Mouse (Mus musculus): ENCODE measurements at regions not wholly inside any gene's neighbourhood (a gene's known extent, or its start where the extent isn't known, plus 50 kb on each side); places are given as distances from the start of the nearest gene placed in this dataset.
A peak's percentile ranks its signal among the peaks of the same experiment; 100 is the strongest.

DNA sequence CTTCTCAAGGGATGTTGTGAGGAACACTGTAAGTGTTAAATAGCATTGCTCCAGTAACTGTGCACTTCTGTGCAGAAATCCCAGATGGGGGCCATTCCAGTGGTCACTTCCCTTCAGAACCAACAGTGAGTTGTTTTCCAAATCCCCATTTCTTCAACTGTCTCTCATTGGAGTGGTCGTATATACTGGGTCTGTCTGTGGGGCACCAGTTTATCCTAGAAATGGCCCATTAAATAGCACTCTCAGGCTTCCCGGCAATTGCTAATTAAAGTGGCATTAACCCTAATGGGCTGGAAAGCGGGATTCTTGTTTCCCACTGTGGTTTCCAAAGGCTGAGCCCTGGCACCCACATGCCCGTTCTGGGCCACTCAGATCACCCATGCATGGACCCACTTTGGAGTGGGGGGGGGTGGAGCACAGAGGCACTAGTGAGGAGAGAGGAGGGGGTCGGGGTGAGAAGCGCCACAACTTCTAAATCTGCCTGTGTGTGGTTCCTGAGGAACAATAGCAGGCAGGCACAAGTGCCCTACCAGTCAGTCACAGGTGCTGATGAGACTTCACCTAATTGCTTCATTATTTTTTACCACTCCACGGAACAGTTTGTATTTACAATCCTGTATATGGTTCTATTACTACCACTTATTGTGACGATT, 78.1 kb downstream of the Fam204a start:
- no peak for DNase-seq (ENCODE audit: low read depth, low spot score)

DNA sequence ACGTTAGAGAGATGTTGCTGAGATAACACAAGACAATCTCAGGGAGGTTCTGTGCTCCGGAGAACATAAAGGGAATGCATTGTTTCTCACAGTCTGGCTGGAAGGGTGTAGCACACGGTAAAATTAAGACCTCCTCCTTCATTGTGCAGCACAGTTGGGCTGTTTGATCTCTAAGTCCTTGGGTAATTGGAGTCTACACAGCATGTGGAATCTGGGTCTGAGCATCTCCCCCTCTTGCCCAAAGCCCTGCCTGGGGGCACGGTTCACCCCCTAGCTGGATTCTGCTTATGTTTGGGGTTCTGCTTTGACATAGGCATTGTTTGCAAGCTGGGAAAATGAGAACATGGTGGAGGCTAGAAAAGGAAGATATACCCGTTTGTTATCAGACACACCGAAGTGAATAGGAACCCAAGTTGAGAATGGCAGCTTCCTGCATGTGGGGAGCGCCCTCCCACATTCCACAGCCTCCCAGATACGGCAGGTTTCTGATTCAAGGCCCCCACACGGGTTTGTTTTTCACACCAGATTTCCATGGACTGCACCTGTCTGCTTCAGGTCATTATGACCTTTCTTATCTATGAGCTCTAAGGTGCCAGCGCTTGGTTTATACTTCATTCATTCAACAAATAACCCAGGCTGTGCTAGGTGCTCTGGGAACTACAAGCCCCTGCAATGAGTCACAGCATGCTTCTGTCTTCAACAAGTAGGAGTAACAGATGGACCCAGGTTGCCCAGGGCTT, 79.9 kb downstream of the Fam204a start:
- peak; percentile 29 for DNase-seq (ENCODE audit: low read depth, low spot score)

DNA sequence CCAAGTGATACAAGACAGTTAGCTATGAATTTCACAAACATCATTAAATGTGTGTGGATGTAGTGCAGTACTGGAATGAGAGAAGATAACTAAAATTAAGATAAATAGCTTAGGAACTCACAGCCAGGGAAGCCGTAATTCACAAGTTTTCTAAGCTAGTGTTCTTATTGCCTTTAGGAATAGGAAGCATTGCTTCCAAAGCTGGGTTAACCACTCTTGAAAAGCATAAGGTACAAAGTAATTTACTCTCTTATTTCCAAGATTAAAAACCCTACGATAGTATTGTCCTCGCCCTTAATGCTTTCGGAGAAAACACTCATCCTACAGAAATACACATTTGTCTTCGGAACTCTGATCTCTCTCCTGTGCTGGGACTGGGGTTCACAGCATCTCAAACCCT, 81.3 kb downstream of the Fam204a start:
- DNase-seq (ENCODE audit: low read depth, low spot score): no peak

DNA sequence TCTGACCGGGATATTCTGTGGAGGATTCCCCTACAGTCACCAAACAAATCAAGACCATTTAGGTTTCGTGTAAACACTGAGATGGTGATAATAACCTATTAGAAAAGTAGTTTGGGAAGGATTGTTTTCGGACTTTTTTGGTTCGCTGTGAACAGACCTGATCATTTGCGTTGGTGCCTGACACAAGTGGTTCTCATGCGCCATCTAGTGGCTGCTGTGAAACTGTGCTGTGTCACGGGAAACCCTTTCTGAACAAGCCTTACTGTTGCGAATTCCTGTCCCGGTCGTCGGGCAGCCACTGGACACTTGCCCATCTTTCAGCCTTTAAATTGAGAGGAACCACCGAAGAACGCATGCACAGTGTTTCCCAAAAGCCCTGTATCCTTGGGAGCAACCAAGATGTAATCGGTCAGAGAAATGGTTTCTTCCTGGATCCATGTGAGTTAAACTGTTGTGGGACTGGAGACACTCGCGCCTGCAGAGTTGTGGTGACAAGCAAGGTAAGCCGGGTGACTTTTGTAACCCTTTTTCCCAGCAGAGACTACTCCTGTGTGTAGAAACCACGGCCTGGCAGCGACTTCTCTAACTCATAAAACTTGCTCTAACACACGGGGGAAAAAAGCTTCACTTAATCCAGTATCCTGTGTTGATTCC, 82.0 kb downstream of the Fam204a start:
- peak; percentile 86 for DNase-seq (ENCODE audit: low read depth, low spot score)

DNA sequence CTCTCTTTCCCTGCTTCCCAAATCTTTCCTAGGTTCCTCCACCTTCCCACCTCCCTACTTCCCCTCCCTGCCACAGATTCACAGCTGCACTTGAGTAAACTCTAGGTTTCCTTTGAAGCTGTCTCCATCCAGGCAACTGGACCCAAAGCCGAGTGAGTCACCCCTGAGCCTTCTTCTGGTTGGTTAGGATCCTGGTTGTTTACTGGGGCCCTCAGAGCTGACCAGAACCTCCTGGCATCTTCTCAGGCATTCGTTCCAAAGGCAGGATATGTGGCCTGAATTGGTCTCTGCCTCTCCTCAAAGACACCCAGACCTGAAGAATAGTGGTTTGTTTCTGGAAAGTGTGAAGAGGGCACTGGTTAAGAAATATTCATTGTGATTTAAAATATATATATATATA, 87.6 kb downstream of the Fam204a start:
- DNase-seq (ENCODE audit: low read depth, low spot score): no peak

DNA sequence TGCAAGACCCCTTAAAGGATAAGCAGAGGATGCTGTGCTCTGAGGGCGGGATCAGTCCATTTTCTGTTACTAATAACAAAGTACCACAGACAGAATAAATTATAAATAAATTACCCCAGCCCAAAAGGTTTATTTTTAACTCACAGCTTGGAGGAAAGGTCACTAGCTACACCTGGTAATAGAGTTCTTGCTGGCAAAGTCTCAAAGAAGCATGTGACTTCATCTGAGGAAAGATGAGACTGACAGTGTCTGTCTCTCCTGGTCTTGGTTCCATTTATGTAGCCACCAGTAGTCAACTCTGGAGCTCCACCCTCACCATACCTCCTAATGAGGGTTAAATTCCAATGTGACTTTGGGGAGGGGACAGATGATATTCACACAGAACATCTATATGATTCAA, 90.0 kb downstream of the Fam204a start:
- no peak for DNase-seq (ENCODE audit: low read depth, low spot score)

DNA sequence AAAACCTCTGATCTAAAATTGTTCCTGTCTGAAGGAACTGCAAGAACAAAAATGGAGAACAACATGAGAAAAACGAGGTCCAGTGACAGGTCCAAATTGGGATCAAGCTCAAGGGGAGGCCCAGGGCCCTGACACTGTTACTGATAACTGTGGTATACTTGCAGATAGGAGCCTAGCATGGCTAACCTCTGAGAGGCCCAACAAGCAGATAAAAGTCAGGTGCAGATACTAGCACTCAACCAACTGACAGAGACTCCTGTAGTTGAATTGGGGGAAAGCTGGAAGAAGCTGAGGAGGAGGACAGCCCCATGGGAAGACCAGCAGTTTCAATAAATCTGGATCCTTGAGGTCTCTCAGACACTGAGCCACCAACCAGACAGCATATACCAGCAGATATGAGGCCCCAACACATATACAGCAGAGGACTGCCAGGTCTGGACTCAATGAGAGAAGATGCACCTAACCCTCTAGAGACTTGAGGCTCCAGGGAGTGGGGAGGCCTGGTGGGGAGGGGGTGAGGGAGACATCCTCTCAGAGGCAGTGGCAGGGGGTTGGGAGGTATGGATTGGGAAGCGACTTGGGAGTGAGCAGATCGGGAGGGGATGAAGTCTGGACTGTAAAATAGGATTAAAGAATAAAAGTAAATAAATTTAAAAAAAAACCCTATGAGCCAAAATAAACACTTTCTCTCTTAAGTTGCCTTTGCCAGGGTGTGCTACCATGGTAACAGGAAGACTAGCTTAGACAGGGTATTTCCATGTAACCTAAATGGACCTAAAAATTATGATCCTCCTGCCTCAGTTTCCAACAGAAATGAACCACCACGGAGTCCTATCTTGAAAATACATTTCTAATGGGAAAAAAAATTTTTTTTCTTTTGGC, 91.8 kb downstream of the Fam204a start:
- DNase-seq (ENCODE audit: low read depth, low spot score): no peak

DNA sequence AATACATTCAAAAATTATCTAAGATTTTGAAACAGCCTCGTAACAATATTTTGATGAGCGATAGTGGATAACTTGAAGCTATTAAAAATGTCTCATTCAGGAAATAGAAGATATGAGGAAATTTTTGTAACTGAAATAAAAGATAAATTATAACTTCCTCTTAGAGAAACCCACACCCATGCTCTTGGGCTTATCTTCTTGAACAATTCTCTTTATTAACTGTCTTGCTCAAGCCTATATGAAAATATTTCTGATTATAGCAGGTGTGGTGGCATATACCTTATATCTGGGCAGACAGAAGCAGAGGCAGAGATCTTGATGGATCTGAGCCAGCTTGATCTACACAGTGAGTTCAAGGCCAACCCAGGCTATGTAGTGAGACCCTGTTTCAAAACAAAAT, 96.9 kb downstream of the Fam204a start:
- no peak for DNase-seq (ENCODE audit: low read depth, low spot score)

DNA sequence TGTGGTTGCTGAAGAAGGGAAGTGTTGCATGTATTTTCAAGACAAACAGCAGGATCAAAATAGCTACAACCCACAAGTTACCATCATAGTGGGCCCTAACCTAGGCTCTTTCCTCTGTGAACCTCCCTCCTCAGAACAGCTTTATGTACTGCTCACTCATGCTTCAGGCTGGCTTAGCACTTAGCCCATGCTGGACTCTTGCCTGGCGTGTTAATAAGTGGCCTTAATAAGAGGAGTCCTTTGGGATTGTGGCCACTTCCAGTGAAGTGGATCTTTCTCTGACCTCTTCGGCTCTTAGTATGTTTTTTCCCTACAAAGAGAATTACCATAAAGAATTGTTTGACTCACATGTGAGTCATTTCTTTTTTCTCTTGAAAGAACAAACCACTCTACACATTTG, 101.9 kb downstream of the Fam204a start:
- no peak for DNase-seq (ENCODE audit: low read depth, low spot score)

DNA sequence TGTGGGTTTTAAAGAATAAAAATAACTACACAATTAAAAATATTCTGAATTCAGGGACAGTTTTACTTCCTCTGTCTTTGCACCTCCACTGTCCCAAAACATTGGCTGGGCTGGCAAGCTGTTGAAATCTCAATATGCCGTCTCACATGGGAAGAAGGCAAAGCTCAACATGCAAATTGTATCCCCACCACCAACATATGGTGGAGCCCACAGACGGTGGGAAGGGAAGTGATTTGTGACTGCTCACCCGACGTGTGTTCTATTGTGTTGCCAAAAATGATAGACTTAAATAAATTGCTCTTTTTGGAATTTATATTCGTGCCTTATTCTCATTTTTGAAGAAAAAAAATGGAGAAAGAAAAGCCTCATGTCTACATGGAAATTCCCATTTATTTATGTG, 105.6 kb downstream of the Fam204a start:
- DNase-seq (ENCODE audit: low read depth, low spot score): no peak

DNA sequence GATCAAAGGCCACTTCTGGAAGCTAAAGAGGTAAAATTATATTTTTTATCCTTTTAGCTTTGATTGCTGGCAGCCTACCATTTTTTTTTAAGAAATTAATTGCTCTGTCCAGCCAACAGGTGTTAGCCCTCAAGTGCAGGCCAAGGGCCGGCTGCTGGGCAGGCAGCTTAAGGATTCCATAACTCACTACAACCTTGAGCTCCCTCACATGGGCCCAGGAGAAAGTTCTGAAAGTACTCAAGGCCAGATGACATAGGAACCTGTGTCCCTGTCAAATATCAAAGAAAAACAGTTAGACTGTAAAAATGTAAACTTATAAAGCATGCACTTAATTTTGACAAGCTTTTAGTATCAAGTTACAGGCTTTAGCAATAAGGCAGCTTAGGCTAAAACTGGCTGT, 107.5 kb downstream of the Fam204a start:
- no peak for DNase-seq (ENCODE audit: low read depth, low spot score)

DNA sequence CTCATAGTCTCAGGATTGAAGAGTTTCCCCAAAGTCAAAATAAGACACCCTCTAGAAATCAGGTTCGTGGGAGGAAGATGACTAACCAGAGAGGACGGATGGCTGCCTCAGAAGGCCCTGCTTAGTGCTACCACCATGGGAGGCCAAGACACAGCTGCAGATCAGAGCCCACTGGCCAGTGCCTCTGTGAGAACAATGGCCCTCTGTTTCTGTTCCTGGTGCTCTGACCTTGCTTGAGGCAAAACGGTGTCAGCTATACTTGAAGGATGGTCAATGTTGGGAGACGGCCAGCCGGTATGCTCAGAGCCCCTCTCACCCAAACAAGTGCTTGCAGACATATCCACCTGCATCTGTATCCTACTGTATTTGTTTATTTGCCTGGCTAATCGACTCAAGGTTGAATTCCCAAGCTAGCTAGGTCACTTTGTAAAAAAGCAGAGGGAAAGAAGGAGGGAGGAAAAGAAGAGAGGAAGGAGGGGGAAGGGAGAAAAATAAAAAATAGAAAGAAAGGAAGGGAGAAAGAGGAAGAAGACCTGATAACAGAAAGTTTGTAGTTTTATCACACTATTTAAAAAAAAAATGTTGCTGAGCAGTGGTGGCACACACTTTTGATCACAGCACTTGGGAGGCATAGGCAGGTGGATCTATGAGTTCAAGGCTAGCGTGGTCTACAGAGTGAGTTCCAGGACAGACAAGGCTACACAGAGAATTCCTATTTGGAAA, 112.7 kb downstream of the Fam204a start:
- no peak for DNase-seq (ENCODE audit: low read depth, low spot score)

DNA sequence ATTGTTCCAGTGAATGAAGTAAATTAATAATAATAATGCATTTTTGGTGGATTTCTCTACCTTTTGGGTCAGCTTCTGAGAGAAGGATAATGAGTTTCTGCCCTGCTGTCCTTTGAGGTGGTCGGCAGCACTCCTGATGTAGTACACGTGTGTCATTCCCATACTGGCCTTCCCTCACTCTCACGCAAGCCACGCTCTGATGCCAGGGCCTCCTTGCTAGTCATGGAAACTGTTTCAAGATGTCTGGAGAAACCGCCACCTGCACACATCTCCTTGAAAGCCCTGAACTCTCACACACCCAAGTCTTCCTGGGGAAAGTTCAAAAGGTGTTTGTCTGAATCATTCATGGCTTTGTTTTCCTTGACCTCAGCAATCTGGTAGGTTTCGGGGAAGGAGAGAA, 116.2 kb downstream of the Fam204a start:
- no peak for DNase-seq (ENCODE audit: low read depth, low spot score)

DNA sequence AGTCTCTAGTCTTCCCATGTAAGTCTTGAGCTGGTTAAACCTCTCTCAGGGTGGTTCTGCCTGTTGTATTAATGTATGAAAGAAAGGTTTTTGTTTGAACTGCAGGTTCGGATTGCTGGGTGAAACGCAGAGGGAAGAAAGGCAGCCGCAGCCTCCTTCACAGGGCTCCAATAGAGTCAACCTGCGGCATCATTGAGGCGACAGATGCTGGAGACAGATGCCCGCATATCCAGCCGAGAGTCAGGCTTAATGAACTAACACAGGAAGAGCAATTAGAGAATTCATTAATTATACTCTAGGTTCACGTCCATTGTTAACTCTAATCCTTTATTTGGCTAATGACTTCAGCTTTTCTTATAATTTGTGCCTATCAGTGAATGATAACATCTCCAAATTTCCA, 117.0 kb downstream of the Fam204a start:
- DNase-seq (ENCODE audit: low read depth, low spot score): no peak

DNA sequence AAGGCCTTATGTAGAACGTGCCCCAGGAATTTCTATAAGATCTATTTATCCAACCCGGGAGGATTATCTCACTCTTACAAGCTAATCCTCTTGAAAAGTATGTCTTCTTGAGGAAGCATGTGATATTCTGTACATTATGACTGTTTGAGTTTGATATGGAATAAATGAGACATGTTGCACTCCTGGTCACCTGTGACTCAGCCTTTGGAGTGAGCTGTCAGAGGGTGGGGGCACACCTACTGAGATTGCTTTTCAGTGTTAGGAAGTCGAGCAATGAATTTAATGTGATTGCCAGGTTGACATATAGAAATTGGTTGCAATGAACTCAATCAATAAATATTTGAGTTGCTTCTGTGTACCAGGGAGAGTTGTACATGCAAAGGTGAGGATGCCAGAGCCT, 128.6 kb downstream of the Fam204a start:
- no peak for DNase-seq (ENCODE audit: low read depth, low spot score)

DNA sequence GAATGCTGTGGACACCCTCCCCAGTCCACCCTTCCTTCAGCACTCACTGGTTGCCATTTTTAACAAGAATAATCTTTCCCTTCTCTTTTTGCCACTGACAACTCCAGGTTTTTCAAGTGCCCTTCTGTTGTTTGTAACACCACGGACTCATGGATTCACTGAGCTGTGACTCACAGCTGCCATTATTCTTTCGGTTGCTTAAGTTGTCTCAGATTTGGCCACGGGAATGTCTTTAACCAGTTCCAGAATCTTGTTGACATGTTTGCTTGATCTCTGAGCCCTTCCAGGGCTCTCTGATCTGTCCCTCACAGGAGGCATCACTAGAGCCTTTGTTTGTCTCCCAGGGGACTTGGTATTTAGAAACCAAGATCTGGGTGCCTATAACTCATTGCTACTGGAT, 131.5 kb upstream of the Rab11fip2 start:
- no peak for DNase-seq (ENCODE audit: low read depth, low spot score)

DNA sequence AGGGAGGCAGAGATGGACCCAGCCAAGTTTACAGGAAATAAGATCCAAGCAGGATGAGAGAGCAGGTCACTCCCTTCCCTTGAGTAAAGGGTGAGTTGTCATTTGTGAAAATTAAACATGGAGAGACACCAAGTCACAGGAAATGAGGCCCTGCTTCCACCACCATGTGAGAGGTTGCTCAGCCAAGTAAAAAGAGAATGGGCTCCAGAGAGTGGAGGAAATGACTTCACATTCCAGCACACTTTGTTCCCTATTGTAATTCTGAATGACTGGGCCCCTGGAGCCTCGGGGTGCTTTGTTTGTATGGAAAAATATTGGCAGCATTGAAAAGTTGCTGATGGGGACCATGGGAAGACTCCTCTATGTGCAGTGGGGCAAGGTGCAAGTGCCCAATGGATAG, 129.9 kb upstream of the Rab11fip2 start:
- DNase-seq (ENCODE audit: low read depth, low spot score): peak; percentile 93

DNA sequence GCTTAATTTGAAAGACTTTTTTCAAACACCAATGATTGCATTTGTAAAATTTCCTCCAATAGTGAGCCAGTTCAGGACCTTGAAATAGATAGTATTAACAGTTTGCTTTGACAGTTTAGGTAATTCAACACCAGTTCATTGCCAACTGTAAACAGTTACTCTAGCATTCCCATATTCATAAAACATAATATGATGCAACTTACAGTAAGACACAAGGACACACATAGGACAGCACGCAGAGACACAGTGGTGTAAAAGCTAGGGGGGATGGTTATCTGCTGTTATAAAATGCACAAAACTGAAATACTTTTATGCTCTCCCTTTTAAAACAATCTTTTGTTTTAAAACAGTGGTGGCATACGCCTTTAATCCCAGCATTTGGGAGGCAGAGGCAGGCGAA, 122.7 kb upstream of the Rab11fip2 start:
- no peak for DNase-seq (ENCODE audit: low read depth, low spot score)

DNA sequence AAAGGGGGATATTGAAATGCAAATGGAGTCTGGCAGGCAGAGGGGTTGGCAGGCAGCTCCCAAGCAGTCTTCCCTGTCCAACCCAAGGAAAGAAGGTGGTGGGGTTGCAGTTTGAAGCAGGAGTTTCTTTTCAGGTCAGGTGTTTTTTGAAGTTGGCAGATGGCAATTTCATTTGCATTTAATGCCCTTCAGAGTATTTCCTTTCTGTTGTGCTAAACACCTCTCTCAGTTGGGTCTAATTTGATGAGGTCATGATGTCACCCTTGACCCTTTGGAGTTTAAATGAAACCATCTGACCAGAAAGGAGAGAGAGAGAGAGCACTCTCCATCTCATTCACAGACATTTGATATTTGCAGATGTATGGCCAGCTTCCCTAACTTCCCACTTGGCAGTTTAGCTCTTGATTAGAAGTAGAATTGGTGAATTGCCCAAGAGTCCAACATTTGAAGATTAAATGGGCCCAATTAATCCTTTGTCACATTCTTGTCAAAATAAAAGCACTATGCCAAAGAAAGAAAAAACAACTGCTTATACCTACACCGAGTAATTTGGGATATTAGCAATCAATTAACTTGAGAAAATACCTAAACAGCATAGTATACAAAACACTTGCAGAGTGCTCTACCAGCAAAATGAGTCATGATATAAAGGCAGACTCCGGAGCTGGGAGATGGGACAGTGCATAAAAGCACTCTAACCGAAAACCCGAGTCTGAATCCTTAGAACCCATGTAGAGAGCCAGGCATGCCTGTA, 111.8 kb upstream of the Rab11fip2 start:
- peak; percentile 84 for DNase-seq (ENCODE audit: low read depth, low spot score)

DNA sequence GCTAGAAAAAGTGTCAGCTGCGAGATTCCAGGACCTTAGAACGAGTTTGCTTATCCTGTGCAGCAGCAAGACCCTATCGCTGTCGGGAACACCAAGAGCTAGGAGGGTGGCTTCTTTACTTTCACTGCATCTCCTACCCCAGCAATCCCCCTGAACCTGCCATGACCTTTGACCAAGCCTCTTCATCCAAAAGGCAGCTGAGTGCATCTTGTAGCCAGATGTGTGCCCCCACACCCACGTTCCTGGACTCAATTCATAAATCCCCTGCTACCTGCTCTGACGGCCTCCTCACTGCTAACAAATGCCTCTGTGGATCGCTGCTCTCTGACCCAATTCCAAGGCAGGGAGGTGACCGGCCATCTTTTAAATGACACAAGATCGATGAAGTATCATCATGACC, 107.7 kb upstream of the Rab11fip2 start:
- DNase-seq (ENCODE audit: low read depth, low spot score): no peak

DNA sequence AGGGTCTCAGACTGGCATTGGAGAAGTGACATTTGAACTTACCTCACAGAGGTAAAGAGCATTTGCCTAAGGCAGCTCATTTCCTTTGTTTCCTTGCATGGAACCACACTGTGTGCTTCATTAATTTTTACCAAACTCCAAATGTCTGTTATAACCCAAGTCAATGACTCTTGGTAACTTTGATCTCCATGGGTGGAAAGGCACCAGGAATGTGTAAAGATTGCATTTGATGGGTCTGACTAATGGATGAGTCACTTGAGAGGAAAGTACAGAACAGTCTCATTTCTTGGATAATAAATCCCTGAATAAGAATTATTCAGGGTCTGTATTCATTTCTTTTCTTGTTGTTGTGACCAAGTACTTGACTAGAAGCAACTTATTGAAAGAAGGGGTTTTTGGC, 97.3 kb upstream of the Rab11fip2 start:
- DNase-seq (ENCODE audit: low read depth, low spot score): no peak

Data from R1 (cell line).